Comparison of ENCODE assay signal across 23 mouse cellular contexts in genomic region chr12:62664602-62665001, GRCm38 (mm10).
"Had no signal": no experiment of that assay in that cellular context is flagged by ENCODE, and none has a peak within 500 bp of the region (broad histone marks: within the 10 kb centered on the region; RNA-seq: fewer than 3 reads in every experiment).

No protein-coding gene starts in this region.

- H3K27me3 ChIP-seq: heart, embryonic 12.5 days; hindbrain, embryonic 12.5 days; intestine, embryonic 15.5 days; limb, embryonic 12.5 days had no signal

- H3K4me3 ChIP-seq: gastrocnemius, adult 2 months; heart, embryonic 10.5 days; heart, embryonic 12.5 days; hindbrain, embryonic 12.5 days; intestine, embryonic 15.5 days; layer of hippocampus, adult 2 months; left cerebral cortex, adult 2 months; limb, embryonic 10.5 days; limb, embryonic 12.5 days had no signal

- H3K9ac ChIP-seq: heart, embryonic 12.5 days; hindbrain, embryonic 12.5 days; intestine, embryonic 15.5 days; limb, embryonic 12.5 days had no signal

- ATAC-seq: forebrain, embryonic 16.5 days; inflammation-experienced regulatory T-cells, adult 6 months; intestine, embryonic 15.5 days; intestine, postnatal 0 days had no signal

- H3K27ac ChIP-seq: gastrocnemius, adult 2 months; heart, embryonic 10.5 days; hindbrain, embryonic 12.5 days; intestine, embryonic 15.5 days; layer of hippocampus, adult 2 months; left cerebral cortex, adult 2 months; limb, embryonic 10.5 days; limb, embryonic 12.5 days had no signal

- H3K9me3 ChIP-seq: heart, embryonic 10.5 days; heart, embryonic 12.5 days; hindbrain, embryonic 12.5 days; intestine, embryonic 15.5 days; limb, embryonic 10.5 days; limb, embryonic 12.5 days had no signal

- H3K4me2 ChIP-seq: heart, embryonic 12.5 days; hindbrain, embryonic 12.5 days; intestine, embryonic 15.5 days; limb, embryonic 12.5 days had no signal

- H3K36me3 ChIP-seq: heart, embryonic 10.5 days; heart, embryonic 12.5 days; hindbrain, embryonic 12.5 days; intestine, embryonic 15.5 days; limb, embryonic 10.5 days; limb, embryonic 12.5 days had no signal

- H3K4me1 ChIP-seq: heart, embryonic 10.5 days; heart, embryonic 12.5 days; hindbrain, embryonic 12.5 days; intestine, embryonic 15.5 days; limb, embryonic 10.5 days; limb, embryonic 12.5 days had no signal

- DNase-seq: gastrocnemius, adult 2 months; gastrocnemius, postnatal 10 days; gastrocnemius, postnatal 25 days; heart, adult 18-20 months; heart, postnatal 10 days; heart, postnatal 4 days; kidney, adult 18-20 months; kidney, adult 8-10 months; kidney, postnatal 10 days; kidney, postnatal 25 days; kidney, postnatal 4 days; liver had no signal
